Mouse (Mus musculus) layer of hippocampus, adult 2 months (tissue): ENCODE measurements around the gene Senp3. TPM values are rescaled to one million over a fixed set of nuclear protein-coding genes. Genes with fewer than 3 reads are reported as not detected.

Experiments used
- DNase-seq, 2 experiments: peaks; one replicate each; pipeline ENCODE4 v3.0.0; 2022; ENCODE audit warnings: low spot score in 2 of 2
- H3K27ac ChIP-seq: fragments of 200-600 bp; 2 replicates; pipeline ENCODE4 v1.8.1; 2022
- H3K4me3 ChIP-seq: fragments of 200-600 bp; 2 replicates; pipeline ENCODE4 v1.8.1; 2022; ENCODE audit warnings: mild to moderate bottlenecking
- CTCF ChIP-seq: fragments of 200-600 bp; conservative IDR thresholded peaks from 2 replicates; pipeline ENCODE4 v1.8.1; 2022; ENCODE audit warnings: antibody characterized with exemption, mild to moderate bottlenecking, moderate library complexity
- total RNA-seq, 2 experiments: library from RNA; stranded (reverse); gene quantifications; 2 replicates each; pipeline ENCODE4 v1.2.3; 2021

Senp3 gene
- total RNA-seq, 2 experiments from 2014 or later: 108 to 132 TPM

- no peak overlapping the region for H3K4me3 ChIP-seq
- DNase-seq: no peak
- TF ChIP-seq CTCF: no peak
- peak overlapping the region; percentile 95 for H3K27ac ChIP-seq
Measured at GRCm38 (mm10) chr11:69684128-69684745, 2.4 kb upstream of the Senp3 start.

GRCm38 (mm10) chr11:69683576-69683975 is 1.7 kb upstream of the Senp3 start:
- DNase-seq: no peak
- no peak overlapping the region for H3K4me3 ChIP-seq
- peak overlapping the region; percentile 95 for H3K27ac ChIP-seq
- TF ChIP-seq CTCF: no peak

- peak; percentile 94 for TF ChIP-seq CTCF
- H3K27ac ChIP-seq: peak overlapping the region; percentile 95
- DNase-seq: peak; percentile 87 to 92
- peak overlapping the region; percentile 44 for H3K4me3 ChIP-seq
Measured at GRCm38 (mm10) chr11:69682840-69683533, 1.1 kb upstream of the Senp3 start.

GRCm38 (mm10) chr11:69682209-69682839 is 440 bp upstream of the Senp3 start:
- DNase-seq: no peak
- Histone ChIP-seq H3K4me3 (peak overlapping the region; percentile 82), H3K27ac (peak overlapping the region; percentile 95)
- TF ChIP-seq CTCF: no peak

- no peak for DNase-seq
- Histone ChIP-seq H3K27ac (no peak overlapping the region), H3K4me3 (peak overlapping the region; percentile 82; the same call in 1 of the 2 replicates)
- no peak for TF ChIP-seq CTCF
Measured at GRCm38 (mm10) chr11:69680136-69680855, 1.6 kb downstream of the Senp3 start.

- no peak for TF ChIP-seq CTCF
Measured at GRCm38 (mm10) chr11:69679144-69679543, 2.7 kb downstream of the Senp3 start.

GRCm38 (mm10) chr11:69672211-69672706 is 9.6 kb downstream of the Senp3 start, which contains the start of gene Eif4a1:
Gene Eif4a1 (minus strand): TSS chr11:69672423.
- DNase-seq: peak; percentile 100
- H3K27ac ChIP-seq: peak within 1 kb of the TSS; percentile 100
- peak within 1 kb of the TSS; percentile 94 for H3K4me3 ChIP-seq
- TF ChIP-seq CTCF: peak; percentile 33

More at GRCm38 (mm10) chr11:69679144-69679543, 2.7 kb downstream of the Senp3 start:
- DNase-seq: no peak
- Histone ChIP-seq H3K4me3 (no peak overlapping the region), H3K27ac (no peak overlapping the region)

- no peak for DNase-seq
- peak overlapping the region; percentile 94 for H3K4me3 ChIP-seq
- peak; percentile 28; the same call in 1 of the 2 replicates for TF ChIP-seq CTCF
Measured at GRCm38 (mm10) chr11:69671726-69672124, 10.2 kb downstream of the Senp3 start.

GRCm38 (mm10) chr11:69670786-69671725 is 10.8 kb downstream of the Senp3 start:
- H3K27ac ChIP-seq: peak overlapping the region; percentile 100
- peak; percentile 94 to 96 for DNase-seq
- TF ChIP-seq CTCF: no peak
- peak overlapping the region; percentile 94 for H3K4me3 ChIP-seq

More at GRCm38 (mm10) chr11:69671726-69672124, 10.2 kb downstream of the Senp3 start:
- H3K27ac ChIP-seq: peak overlapping the region; percentile 100

- H3K27ac ChIP-seq: no peak overlapping the region
- no peak overlapping the region for H3K4me3 ChIP-seq
- TF ChIP-seq CTCF: no peak
- DNase-seq: no peak
Measured at GRCm38 (mm10) chr11:69666665-69667005, 15.2 kb downstream of the Senp3 start.

GRCm38 (mm10) chr11:69665961-69666664 is 15.8 kb downstream of the Senp3 start, which contains the start of gene Cd68:
Gene Cd68 (minus strand): TSS chr11:69666153.
- Histone ChIP-seq H3K4me3 (peak within 1 kb of the TSS; percentile 17), H3K27ac (peak within 1 kb of the TSS; percentile 65; the same call in 1 of the 2 replicates)
- DNase-seq: peak; percentile 68 to 84
- no peak for TF ChIP-seq CTCF
